Mouse (Mus musculus) ES-E14 (cell line): ENCODE results near the gene Pcdh8. TPM values are rescaled to one million over a fixed set of nuclear protein-coding genes. Genes with fewer than 3 reads are reported as not detected.

Source experiments
- DNase-seq: peaks from one replicate; pipeline ENCODE4 v3.0.0-alpha.2; 2013; ENCODE audit warnings: low read depth, low spot score
- H3K27ac ChIP-seq: 2 replicates; pipeline ENCODE4 v1.5.1; 2012; ENCODE audit warnings: low read depth, mild to moderate bottlenecking, low read length, moderate library complexity, mixed read lengths; ENCODE audit not compliant: poor library complexity, insufficient read depth, severe bottlenecking
- H3K36me3 ChIP-seq: 2 replicates; pipeline ENCODE4 v1.6.1; 2012; ENCODE audit warnings: mild to moderate bottlenecking, low read length, moderate library complexity, mixed read lengths; ENCODE audit not compliant: control insufficient read depth, poor library complexity, insufficient read depth, severe bottlenecking
- H3K4me1 ChIP-seq, 2 experiments: fragments of 150-350 bp in 1 of 2; sonication (generic) in 1 of 2; 2 replicates each; pipeline ENCODE4 v1.6.1; 2012; ENCODE audit warnings: low read length in 2 of 2, mild to moderate bottlenecking in 1 of 2, mixed read lengths in 1 of 2; ENCODE audit not compliant: control insufficient read depth in 2 of 2, insufficient read depth in 2 of 2, poor library complexity in 1 of 2
- H3K4me3 ChIP-seq, 2 experiments: fragments of 150-350 bp in 1 of 2; sonication (generic) in 1 of 2; 2 replicates each; pipeline ENCODE4 v1.5.1; 2012; ENCODE audit warnings: low read length in 2 of 2, low read depth in 1 of 2, mild to moderate bottlenecking in 1 of 2, mixed read lengths in 1 of 2; ENCODE audit not compliant: insufficient read depth in 1 of 2, poor library complexity in 1 of 2, severe bottlenecking in 1 of 2
- H3K9ac ChIP-seq: 2 replicates; pipeline ENCODE4 v1.6.1; 2012; ENCODE audit warnings: low read depth, mild to moderate bottlenecking, low read length, mixed read lengths; ENCODE audit not compliant: poor library complexity, insufficient read depth, severe bottlenecking
- H3K9me3 ChIP-seq: fragments of 150-350 bp; sonication (generic); 2 replicates; pipeline ENCODE4 v1.6.1; 2012; ENCODE audit warnings: low read depth, mild to moderate bottlenecking, low read length; ENCODE audit not compliant: control insufficient read depth, insufficient read depth
- CHD2 ChIP-seq: IDR thresholded peaks from 2 replicates; pipeline ENCODE4 v1.6.1; 2014; ENCODE audit warnings: mild to moderate bottlenecking, low read depth, low read length, inconsistent platforms
- HCFC1 ChIP-seq: IDR thresholded peaks from 2 replicates; pipeline ENCODE4 v1.6.1; 2012; ENCODE audit warnings: low read length, inconsistent platforms, borderline replicate concordance; ENCODE audit not compliant: insufficient read depth
- MAFK ChIP-seq: IDR thresholded peaks from 2 replicates; pipeline ENCODE4 v1.6.1; 2014; ENCODE audit warnings: mild to moderate bottlenecking, low read depth, low read length, inconsistent platforms; ENCODE audit not compliant: insufficient read depth
- ZC3H11A ChIP-seq: IDR thresholded peaks from 2 replicates; pipeline ENCODE4 v1.6.1; 2012; ENCODE audit warnings: low read depth, mild to moderate bottlenecking, inconsistent platforms, low read length, borderline replicate concordance
- ZNF384 ChIP-seq: IDR thresholded peaks from 2 replicates; pipeline ENCODE4 v1.6.1; 2012; ENCODE audit warnings: low read depth, low read length, inconsistent platforms
- in situ Hi-C, 2 experiments: fragments of 600-800 bp; cut with MboI; formaldehyde crosslinking; loops; one replicate each; pipeline ENCODE4 v1.15.1; 2025; ENCODE audit warnings: low sequenced_read_pairs in 2 of 2, inconsistent platforms in 1 of 2; ENCODE audit not compliant: unreplicated experiment in 2 of 2
- total RNA-seq: library from RNA; depleted of rRNA; stranded (reverse); fragments of 300-350 nt; gene quantifications from 2 replicates; pipeline ENCODE4 v1.2.3, GENCODE M21; 2012

Pcdh8 gene
- total RNA-seq, 1 experiment = 0.94 TPM

DNA sequence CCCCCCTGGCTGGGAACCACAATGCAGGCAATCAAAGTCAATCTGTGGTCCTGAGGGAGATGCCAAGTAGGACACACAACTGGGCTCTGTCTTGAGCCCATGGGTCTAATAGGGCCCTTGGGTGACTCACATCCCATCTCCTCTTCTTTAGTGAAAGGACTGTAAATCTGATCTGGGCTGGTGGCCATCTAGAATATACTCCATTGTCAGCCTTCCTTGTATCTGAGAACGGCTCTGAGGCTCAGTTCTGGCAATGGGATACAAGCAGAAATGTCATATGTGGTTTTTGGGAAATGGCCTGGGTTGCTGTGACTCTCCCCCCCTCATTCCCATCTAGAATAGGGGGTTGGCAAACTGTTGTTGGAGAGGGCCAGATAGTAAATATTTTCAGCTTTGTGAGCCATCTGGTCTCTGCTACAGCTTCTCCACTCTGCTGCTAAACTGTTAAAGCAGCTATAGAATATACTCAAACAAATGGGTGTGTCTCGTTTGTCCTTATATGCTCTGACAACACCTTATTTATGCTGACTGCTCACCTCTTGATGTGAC lies 17.6 kb upstream of the Pcdh8 start:
- H3K9ac ChIP-seq = no peak overlapping the region
- no peak overlapping the region for H3K4me3 ChIP-seq
- no peak for TF ChIP-seq ZC3H11A
- TF ChIP-seq MAFK = no peak
- TF ChIP-seq HCFC1 = no peak
- no peak for TF ChIP-seq ZNF384
- no peak for TF ChIP-seq CHD2
- H3K4me1 ChIP-seq = no peaks in the 10 kb centered on the region
- no peaks in the 10 kb centered on the region for H3K9me3 ChIP-seq
- H3K27ac ChIP-seq = no peak overlapping the region
- DNase-seq = no peak
- in situ Hi-C loops = loop anchor here in 1 of 2 experiments (25.0 kb wide), 1 partner anchor 424 kb away; no protein-coding TSS in a partner anchor
- H3K36me3 ChIP-seq = no peaks in the 10 kb centered on the region

DNA sequence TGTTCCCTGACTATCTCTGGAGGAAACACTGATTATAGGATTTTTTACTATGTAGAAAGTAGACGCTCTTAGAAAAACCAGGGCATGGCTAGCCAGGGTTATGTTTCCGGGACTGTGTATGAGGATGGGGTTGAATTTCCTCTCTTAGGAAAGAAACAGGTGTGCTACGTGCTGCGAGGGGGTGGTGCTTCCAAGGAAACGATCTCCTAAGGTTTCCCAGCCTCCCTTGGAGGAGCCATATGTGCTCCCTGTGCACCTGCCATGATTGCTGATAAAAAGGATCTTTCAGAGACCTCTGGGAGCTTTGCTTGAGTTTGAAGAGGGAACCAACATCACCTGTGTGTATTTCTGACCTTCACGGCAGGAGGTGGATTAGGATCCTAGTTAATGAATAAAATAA lies 16.8 kb upstream of the Pcdh8 start:
- Histone ChIP-seq H3K4me1 (no peaks in the 10 kb centered on the region), H3K36me3 (no peaks in the 10 kb centered on the region), H3K27ac (no peak overlapping the region), H3K9me3 (no peaks in the 10 kb centered on the region), H3K4me3 (no peak overlapping the region), H3K9ac (no peak overlapping the region)
- no peak for DNase-seq
- in situ Hi-C loops = loop anchor here in 1 of 2 experiments (25.0 kb wide), 1 partner anchor 424 kb away; no protein-coding TSS in a partner anchor
- no peak for TF ChIP-seq ZNF384
- no peak for TF ChIP-seq ZC3H11A
- no peak for TF ChIP-seq CHD2

DNA sequence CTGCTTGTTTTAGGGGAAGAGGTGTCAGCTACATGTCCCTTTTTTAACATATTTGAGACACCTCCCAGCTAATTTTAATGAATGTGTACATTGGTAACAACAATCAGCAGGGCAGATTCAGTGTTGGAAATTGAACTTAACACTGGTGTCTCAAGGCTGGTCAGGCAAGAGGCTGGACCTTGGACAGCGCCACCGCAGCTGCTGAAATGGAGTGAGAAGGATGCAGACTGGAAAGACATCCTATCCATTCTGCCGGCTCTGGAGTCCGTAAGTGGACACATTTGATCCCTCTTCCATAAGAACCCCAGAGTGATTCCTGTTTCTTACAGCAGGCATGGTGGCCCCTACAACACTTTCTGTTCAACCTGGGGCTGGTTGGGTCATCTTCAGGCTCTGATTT lies 14.3 kb upstream of the Pcdh8 start:
- TF ChIP-seq ZNF384 = no peak
- TF ChIP-seq MAFK = no peak
- TF ChIP-seq HCFC1 = no peak
- no peak for TF ChIP-seq CHD2
- TF ChIP-seq ZC3H11A = no peak
- Histone ChIP-seq H3K4me3 (no peak overlapping the region), H3K36me3 (no peaks in the 10 kb centered on the region), H3K9ac (no peak overlapping the region), H3K27ac (no peak overlapping the region), H3K9me3 (no peaks in the 10 kb centered on the region), H3K4me1 (no peaks in the 10 kb centered on the region)
- no peak for DNase-seq
- in situ Hi-C loops = loop anchor here in 1 of 2 experiments (25.0 kb wide), 1 partner anchor 427 kb away; no protein-coding TSS in a partner anchor

DNA sequence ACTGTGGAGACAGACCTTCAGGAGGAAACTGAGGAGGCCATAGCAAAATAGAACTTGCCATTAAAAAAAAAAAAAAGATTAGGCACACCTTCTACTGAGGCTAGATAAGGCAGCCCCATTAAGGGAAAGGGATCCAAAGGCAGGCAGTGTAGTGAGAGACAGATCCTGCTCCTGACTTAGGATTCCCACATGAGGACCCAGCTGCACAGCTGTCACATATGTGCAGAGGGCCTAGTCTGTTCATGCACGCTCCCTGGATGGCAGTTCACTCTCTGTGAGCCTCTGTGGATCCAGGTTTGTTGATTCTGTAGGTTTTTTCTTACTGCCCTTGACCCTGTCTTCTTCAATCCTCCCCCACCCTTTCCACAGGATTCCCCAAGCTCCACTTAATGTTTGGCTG lies 9.8 kb upstream of the Pcdh8 start:
- no peak for DNase-seq
- Histone ChIP-seq H3K4me1 (no peaks in the 10 kb centered on the region; a peak in 1 of 4 replicates), H3K27ac (no peak overlapping the region), H3K4me3 (no peak overlapping the region), H3K36me3 (no peaks in the 10 kb centered on the region), H3K9me3 (no peaks in the 10 kb centered on the region), H3K9ac (no peak overlapping the region)
- TF ChIP-seq MAFK (no peak), ZNF384 (no peak), CHD2 (no peak), ZC3H11A (no peak), HCFC1 (no peak)
- in situ Hi-C loops = loop anchor here in 1 of 2 experiments (25.0 kb wide), 1 partner anchor 431 kb away; no protein-coding TSS in a partner anchor

DNA sequence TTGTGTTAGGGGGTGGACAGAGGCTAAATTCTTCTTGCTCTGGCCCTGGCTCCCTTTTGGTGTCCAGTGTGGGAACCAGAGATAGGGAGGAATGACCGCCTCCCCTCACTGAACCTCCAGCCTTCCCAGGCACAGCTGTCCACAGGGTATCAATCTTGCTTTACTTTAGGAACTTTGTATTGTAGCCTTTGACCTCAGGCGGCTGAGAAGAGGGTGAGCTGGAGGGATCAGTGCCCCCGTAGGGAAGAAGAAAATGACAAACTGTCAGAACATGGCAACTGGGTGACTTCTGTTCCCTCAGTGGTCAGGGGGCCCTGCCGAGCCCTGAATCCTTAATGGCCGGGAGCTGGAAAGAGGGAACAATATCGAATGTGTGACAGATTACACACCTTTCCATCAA lies 9.2 kb upstream of the Pcdh8 start:
- DNase-seq = no peak

More for the DNA sequence above, 9.2 kb upstream of the Pcdh8 start:
- Histone ChIP-seq H3K36me3 (no peaks in the 10 kb centered on the region), H3K27ac (no peak overlapping the region), H3K4me1 (no peaks in the 10 kb centered on the region; a peak in 1 of 4 replicates), H3K4me3 (no peak overlapping the region), H3K9me3 (no peaks in the 10 kb centered on the region), H3K9ac (no peak overlapping the region)
- in situ Hi-C loops = loop anchor here in 1 of 2 experiments (25.0 kb wide), 1 partner anchor 432 kb away; no protein-coding TSS in a partner anchor
- TF ChIP-seq ZNF384 = no peak
- TF ChIP-seq ZC3H11A = no peak
- no peak for TF ChIP-seq MAFK
- TF ChIP-seq CHD2 = no peak
- no peak for TF ChIP-seq HCFC1
